Mouse (Mus musculus) frontal cortex, postnatal 36 days (tissue): Measurements from ENCODE around the gene Ncoa1.
"Not testable (repeated sequence)": the region's sequence is repeated elsewhere in the genome, so short reads cannot be mapped to it uniquely, and the experiment has no call there.

ENCODE experiments used
- DNase-seq, 2 experiments: peaks; one replicate each; pipeline ENCODE4 v3.0.0; 2022; ENCODE audit warnings: low spot score in 2 of 2

The Ncoa1 gene

DNA sequence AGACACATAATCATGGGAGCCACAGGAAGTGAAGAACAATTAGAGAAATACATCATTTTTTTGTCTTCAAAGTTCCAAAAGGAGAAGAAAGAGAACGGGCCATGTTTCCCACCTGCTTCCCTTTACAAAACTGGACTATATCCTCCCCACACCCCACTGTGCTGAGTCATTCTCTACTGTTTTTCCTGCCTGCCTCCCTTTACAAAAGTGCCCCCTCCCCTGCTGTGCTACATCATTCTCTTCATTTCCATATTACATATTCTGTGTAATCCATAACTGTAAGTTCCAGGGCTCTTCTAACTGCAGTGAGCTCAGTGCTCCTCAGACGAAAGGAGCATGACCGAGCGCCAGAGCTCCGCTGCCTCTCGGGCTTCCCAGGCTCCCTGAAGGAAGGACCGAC lies 80.8 kb downstream of the Ncoa1 start:
- DNase-seq = no peak

- DNase-seq = no peak
These were observed 84.4 kb downstream of the Ncoa1 start for GRCm38 (mm10) chr12:4392590-4392989.

- DNase-seq = no peak
These were observed 84.9 kb downstream of the Ncoa1 start for GRCm38 (mm10) chr12:4392074-4392473.

DNA sequence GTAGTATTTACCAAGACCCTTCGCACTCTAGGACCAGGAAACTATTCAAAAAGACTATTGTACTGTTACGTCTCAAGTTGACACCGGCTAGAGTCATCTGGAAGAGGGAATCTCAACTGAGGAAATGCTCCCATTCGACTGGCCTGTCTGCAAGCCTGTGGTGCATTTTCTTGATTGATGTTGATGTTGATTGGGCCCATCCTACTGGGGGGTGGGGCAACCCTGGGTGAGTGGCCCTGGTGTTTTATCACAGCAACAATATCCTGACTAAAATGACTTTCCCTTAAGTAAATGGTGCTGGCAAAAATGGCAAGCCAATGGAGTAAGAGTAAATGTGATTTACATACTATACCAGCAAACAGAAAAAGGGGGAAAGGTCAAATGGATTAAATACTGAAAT lies 85.7 kb downstream of the Ncoa1 start:
- no peak for DNase-seq

- DNase-seq = no peak
These were observed 86.3 kb downstream of the Ncoa1 start for GRCm38 (mm10) chr12:4390721-4391120.

DNA sequence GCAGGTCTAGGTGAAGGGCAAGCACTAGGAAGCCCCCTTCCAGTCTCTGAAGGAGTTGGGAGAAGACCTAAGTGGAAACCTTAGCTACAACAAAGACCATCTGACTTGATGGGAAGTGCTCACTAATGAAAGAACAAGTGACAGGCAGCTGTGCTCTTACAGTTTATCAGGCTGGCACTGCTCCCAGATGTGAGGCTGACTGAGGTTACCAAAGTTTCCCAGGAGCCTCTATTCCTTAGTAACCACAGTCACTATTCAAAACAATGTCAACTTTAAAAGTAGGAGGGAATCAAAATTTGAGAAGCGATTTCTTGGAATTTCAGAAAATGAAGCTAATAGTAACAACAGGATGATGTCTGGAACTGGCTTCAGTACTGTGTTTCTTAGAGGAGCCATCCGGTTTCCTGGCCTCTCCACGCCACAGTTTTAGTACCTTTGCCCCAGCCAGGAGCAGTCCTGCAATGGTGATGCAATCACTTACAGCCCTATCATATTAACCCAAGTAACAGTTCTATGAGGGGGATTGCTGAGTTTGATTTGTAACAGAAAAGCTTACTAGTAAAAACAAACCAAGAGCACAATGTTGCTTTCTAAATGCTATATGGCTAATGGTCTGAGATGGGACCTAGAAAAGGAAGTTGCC lies 90.8 kb downstream of the Ncoa1 start:
- DNase-seq = no peak

- DNase-seq = no peak
These were observed 93.9 kb downstream of the Ncoa1 start for GRCm38 (mm10) chr12:4383061-4383460.

GRCm38 (mm10) chr12:4379298-4379957 lies 97.6 kb downstream of the Ncoa1 start:
- DNase-seq = no peak

DNA sequence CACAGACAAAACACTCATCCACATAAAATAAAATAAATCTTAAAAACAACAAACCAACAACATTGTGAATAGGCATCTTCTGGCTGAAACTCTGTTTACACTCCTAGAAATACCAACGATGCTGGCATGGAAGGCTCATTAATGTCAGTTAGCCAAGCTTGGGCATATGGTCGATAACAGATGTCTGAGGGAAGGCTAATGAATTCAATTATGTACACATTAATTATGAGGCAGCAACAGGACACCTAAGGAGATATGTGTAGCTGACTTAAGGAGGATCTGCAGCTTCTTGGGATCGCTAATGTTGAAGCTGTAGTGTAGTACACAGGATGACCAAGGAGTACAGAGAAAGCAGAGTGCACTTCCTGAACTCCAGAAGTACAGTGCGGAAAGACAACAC lies 100.5 kb downstream of the Ncoa1 start:
- no peak for DNase-seq

GRCm38 (mm10) chr12:4374816-4375493 lies 102.0 kb downstream of the Ncoa1 start:
- DNase-seq = no peak

DNA sequence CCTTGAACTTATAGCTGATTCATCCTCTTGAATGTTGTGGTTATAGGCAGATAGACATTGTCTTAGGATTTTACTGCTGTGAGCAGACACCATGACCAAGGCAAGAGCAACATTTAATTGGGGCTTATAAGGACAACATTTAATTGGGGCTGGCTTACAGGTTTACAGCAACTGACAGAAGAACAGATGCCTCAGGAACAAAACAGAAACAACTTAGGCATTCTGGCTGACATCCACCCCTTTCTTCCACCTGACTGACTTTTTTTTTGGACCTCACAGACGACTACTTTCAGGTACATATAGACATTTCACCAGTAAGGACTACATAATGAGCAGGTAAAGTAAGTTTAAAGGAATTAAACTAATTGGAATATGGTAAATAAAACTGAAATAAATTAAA lies 105.6 kb downstream of the Ncoa1 start:
- DNase-seq = no peak

GRCm38 (mm10) chr12:4365951-4366350 lies 111.0 kb downstream of the Ncoa1 start:
- DNase-seq = no peak

DNA sequence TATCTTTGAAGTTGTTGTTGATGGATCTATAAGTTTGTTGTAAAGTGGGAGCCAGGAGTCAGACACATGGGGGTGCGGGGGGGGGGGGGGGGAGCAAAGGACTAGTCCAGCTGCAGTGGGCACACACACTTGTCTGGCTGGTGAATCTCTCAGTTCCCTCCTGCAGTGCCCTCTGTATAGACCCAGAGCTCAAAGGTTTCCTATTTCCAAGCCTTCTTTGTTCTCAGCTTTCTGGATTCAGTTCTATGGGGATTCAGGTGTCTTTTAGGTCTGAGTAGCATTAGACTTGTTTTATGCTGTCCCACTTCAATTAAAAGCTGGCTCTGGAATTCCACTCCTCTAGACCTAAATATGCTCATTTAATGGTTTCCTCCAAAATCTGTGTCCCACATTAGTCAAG lies 117.5 kb downstream of the Ncoa1 start:
- DNase-seq = no peak

GRCm38 (mm10) chr12:4358653-4359052 lies 118.3 kb downstream of the Ncoa1 start:
- DNase-seq = not testable (repeated sequence)

DNA sequence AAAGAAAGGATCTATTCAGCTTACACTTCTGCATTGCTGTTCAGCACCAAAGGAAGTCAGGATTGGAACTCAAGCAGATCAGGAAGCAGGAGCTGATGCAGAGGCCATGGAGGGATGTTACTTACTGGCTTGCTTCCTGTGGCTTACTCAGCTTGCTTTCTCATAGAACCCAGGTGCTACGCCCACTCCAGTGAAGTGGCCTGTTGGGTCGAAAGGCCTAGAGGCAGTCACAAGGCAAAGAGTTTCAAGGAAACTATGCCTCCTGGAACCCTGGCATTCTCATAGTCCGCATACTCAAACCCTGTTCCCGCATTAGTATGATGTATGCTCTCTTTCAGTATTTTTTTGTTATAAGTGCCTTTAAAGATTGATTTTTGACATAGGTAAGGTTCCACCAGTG lies 118.9 kb downstream of the Ncoa1 start:
- no peak for DNase-seq

- DNase-seq = no peak
These were observed 120.0 kb downstream of the Ncoa1 start for GRCm38 (mm10) chr12:4356834-4357445.

GRCm38 (mm10) chr12:4355019-4355730 lies 121.8 kb downstream of the Ncoa1 start:
- no peak for DNase-seq

- no peak for DNase-seq
These were observed 133.8 kb downstream of the Ncoa1 start for GRCm38 (mm10) chr12:4343216-4343615.

DNA sequence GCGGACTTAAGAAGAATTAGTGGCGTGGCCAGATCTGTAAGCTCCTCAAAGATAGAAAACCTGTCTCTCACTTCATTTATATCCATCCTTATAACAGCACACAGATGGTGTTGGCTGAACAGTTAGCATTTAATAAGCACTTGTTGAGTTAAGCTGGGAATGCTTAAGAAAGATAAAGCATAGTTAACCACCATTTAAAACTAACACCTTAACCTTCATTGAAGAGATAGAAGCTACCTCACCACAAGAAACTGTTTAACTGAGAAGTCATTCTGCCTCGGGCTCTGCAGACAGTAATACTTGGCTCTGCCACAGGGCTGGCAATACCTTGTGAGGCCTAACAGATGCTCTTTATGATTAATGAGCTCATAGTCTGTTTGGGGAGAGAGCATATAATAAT lies 134.9 kb downstream of the Ncoa1 start:
- no peak for DNase-seq

- DNase-seq = no peak
These were observed 136.6 kb downstream of the Ncoa1 start for GRCm38 (mm10) chr12:4340325-4340924.

DNA sequence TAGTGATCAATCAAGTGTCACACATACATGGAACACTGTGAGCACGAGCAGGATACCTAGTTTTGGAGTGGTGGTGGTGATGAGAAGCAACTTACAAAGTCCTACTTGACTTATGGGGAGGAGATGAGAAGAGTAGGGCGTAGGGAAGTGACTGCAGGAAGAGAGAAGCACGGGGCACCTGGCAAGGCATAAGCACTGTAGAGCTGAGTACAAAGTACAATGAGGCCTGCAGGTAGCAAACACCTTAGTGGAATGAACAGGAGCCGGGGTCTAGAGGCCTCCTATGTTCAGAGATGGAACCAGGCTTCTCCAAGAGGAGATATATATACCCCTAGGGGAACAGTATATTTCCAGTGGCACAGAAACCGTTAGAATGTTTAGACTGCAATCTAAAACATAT lies 153.4 kb downstream of the Ncoa1 start:
- no peak for DNase-seq

GRCm38 (mm10) chr12:4322227-4322626 lies 154.8 kb downstream of the Ncoa1 start:
- DNase-seq = no peak
